Mouse (Mus musculus) testis, postnatal 10 days (tissue): ENCODE measurements around the gene Itprid1.
A peak's percentile ranks its signal among the peaks of the same experiment; 100 is the strongest.

Source experiments
- DNase-seq: peaks from one replicate; pipeline ENCODE4 v3.0.0; 2021; ENCODE audit warnings: low spot score

The Itprid1 gene

DNA sequence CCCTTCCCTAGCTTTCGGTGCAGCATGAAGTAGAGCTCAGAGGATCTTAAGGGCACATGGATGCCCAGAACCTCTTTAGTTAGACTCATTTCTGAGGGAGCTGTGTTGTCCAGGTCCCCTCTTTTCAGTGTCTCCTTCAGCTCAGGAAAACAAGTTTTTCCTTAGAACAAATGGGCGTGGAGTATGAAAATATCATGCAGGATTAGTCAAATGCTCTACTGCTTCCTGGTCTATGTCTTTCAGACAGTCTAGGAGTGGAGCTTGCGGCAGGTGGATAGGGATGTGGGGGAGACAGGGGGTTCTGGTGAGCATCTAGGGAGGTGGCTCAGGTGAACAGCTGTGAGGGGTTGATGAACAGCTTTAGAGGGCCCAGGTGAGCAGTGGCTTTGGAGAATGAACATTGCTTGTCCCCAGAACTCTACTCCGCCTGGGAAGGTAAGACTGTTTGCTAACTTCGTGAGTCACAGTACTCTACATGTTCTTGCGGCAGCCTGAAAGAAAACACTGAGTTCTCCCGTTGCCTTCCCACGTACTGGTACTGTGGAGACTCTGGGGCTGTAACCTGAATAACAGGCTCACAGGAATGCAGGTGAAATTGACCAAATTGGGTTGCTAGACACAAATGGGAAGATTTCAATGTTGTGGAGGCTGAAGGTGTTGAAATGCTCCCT is at the start of gene Itprid1:
Itprid1 (plus strand) TSS at position 246 of the 671 bp plus-strand sequence.
- no peak for DNase-seq

DNA sequence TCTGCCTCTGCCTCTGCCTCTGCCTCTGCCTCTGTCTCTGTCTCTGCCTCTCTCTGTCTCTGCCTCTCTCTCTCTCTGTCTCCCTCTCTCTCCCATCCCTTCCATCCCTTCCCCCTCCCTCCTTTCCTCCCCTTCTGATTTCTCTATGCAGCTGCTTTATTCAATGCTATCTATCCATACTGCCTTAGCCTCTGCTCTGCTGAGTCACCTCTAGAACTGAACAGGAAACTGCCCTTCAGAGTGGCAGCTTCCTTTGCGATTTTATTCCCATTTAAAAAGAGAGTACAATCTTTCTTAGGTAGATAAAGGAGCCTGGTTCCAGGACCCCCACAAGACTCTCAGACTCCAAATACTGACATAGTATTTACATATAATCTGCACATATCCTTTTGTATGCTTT is 47.1 kb upstream of the Itprid1 start:
- DNase-seq, result no peak

DNA sequence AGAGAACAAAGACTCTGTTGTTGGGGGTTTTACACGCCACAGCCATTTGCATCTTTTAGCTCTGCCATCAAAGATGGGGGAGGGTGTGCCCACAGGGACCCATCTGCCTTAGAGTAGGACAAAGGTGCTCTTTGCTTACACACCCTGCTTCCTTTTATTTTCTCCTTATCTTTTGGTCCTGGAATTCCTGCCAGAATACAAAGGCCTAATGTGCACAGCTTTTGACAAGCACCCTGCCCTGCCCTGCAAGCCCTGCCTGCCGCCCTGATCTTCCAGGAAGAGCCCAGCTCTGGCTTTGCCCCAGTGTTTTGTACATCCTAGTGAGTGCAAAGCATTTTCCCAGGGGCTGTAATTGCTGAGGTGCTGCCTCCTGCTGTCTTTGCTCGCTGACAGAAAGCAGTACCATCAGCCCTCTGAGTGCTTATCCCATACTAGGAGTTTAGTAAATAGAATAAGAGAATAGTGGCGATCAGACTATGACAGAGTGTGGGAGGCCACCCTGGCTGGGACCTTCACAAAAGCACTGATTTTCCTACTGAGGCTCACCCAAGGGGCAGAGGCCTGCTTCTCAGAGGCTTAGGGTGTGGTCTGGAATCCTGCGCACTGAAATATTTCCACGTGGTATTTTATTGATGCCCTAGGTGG is 44.7 kb upstream of the Itprid1 start:
- DNase-seq, result peak; percentile 41

DNA sequence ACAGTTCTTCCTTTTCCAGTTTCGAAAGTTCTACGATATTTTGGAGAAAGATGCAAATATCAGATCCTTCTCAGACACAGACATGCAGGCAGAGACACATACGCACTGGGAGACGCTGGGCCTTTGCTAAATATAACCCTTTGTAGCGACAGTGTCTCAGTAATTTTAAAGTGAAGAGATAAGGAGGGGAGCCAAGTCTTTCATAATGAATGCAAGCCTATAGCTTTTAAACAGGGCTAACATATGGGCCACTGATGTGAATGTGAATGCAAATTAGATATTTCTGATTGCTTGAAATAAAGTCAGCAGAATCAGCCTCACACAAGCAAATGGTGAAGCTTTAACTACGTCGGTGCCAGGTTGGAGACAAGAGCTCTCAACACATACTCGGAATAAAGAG is 44.2 kb upstream of the Itprid1 start:
- DNase-seq, result no peak

DNA sequence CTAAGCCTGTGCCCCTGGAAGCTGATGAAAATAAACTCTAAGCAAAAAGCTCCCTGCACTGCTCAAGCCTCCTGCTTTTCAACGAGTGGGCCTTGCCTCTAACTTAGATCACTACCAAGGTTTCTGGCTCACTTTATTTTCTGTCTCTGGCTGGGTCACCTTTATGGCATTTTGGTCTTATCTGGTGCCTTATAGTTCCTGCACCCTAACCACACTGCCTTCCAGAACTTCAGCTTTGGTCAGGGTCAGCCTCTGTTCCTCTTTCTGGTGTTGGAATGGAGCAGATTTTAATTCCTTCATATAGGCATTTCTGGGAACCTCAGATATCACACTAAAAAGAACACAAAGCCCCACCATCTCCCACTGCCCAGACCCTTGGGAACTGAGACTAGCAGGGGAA is 34.0 kb upstream of the Itprid1 start:
- DNase-seq, result no peak

DNA sequence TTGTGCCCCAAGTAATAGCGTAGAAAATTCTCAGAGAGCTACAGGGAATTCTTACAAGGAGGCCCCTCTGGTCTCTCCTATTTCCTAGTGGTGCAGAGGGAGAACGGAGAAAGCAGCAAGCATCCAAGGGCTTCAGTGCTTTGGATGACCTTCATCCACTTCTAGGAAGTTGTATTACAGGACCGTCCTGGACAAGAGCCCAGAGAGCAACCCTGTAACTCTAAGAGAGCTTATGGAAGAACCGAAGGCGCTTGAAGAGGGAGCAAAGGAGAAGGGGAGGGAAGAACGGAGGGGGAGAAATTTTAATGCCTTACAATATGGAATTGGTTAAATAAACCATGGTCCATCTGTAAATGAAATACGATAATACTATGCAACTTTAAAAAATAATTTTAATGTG is 33.3 kb upstream of the Itprid1 start:
- DNase-seq, result no peak

DNA sequence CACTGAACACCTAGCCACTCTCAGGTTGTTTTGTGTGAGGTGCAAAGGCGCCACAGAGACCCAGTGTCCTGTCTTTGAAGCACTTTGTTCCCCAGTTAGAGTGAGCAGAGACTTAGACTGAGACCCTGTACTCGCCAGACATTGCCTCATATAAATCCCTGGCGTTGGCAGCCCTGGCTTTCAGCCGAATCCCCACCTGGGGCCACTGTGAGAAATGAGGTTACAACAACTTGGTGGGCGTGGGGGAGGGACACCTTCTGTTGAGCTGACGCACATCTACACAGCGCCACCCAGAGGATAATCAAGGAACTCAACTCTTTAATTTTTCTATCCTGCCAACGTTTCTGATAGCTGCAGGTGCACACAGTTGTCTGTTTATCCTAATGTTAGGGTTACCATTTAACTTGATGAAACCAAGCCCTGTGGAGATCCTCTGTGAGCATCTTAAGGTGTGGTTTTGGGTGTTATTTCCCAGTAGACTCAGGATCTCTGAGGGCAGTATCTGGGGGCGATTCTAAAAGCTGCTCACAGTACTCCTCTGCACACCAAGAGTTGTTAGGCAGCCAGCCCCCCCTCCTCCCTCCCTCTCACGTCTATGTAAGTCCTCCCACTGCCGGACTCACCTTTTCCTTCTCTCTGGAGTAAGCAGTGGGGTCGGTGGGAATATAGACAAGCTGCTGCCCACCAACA is 32.6 kb upstream of the Itprid1 start:
- DNase-seq, result peak; percentile 46

DNA sequence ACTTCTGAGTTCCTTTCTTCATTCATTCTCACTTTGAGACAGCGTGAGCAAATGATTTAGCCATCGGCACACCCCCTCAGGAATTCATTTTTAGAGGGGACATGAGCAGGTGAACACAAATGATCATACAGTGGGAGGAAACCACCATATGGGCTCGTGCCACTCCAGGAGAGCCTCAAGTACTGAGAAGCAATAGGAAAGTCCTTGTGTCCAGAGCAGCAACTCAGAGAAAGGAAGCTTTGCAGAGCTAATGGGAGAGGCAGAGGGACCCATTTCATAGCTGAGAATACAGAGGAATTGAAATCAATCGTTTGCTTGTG is 32.1 kb upstream of the Itprid1 start:
- DNase-seq, result no peak

DNA sequence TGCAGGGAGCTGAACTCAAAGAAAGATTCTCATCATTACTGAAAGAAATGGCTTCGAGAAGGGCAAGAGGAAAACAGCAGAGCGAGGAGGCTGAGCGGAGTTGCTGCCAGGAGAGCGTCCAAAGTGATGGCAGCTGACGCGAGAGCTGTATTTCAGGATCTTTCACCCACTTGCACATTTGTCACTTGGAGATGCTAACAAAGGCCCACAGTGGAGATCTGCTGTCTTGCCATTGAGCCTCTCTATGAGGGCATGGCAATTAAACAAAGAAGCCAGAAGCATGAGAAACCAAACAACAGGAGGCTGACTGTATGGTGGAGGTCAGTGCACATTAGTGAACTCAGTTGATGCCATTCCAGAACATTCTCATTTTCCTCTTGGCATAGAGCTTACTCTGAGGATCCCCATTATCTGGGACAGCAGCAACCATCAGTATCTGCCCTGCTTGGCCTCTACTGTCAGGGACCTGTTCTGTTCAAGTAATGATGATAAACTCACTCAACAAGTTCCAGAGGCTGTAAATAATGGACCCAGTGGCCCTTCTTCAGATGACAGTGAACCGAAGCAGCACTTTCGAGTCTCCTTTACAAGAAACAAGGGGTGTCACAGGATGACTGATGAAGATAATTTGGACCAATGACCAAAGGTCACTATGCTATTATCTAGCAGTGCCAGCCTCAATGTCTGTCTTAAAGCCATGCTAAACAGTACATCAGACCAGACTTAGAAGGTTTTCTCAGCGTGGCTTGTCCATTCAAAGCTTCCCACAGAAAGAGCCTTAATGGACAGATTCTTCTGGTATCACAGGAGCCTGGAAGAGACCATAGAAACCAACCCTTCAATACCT is 31.2 kb upstream of the Itprid1 start:
- DNase-seq, result no peak

DNA sequence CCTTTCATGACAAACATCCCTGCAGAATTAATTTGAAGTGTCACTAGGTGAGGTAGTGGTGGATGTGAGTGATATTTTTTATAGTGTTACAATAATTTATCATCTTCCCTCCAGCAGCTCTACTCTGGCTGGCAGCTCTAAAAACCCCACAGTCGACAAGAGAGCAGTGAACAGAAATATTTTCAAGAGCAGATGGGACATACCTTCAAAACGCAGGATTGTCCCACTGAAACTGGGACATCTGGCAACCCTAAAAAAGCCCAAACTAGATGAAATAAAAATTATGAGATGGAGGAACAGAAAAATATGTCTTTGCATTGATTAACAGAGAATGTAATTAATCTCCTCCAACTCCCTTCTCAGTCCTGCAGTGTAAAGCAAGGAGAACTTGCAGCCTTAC is 30.2 kb upstream of the Itprid1 start:
- no peak for DNase-seq

DNA sequence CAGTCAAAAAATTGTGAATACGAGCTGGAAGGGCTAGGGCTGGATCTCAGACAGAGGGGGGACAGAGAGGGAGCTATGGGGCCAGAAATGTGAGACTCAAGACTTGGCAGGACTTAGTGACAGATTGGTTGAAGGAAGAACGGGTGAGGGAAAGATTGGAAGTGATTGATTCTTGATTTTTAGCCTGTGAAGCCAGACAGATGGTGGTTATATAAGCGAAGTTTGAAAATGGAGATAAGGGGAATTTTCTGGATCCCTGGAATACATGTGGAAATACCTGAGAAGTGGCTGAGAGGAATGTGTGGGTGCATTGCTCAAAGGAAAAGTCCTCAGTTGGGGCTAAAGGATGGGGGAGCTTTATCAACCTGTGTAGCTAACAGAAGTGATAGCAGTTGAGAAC is 28.0 kb upstream of the Itprid1 start:
- no peak for DNase-seq

DNA sequence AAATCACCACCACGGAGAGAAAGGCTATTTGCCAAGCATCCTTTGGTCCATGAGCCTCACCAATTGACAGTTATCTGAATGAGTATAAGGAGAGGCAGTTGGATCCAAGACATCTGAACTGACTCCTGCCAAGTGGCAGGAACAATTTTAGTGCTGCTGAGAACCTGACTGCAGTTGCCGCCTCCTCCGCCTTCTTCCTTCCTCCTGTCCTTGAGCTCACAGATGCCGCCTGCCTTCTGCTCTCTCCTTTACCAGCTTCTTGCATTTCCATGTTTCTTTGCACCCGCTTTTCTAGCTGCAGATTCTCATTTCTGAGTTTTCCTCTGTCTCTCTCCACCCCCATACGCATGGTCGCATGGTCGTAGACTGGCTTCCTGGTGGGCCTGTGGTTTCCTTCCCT is 25.5 kb upstream of the Itprid1 start:
- DNase-seq, result no peak

DNA sequence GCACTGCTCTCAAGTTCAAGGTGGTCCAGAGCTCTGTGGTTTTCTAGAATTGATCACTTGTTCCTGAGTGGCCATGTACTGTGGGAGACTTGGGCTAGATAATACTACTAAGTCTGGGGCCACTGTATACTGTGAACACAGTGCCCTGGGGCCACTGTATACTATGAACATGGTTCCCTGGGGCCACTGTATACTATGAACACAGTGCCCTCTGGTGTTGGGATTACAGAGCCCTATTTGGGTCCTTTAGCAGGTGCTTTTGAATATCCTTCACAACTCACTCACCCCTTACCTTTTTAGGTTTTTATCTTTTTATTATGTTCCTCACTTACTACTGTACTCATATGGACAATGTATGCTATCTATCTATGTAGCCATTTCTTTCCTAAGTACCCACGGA is 24.3 kb upstream of the Itprid1 start:
- DNase-seq, result no peak

DNA sequence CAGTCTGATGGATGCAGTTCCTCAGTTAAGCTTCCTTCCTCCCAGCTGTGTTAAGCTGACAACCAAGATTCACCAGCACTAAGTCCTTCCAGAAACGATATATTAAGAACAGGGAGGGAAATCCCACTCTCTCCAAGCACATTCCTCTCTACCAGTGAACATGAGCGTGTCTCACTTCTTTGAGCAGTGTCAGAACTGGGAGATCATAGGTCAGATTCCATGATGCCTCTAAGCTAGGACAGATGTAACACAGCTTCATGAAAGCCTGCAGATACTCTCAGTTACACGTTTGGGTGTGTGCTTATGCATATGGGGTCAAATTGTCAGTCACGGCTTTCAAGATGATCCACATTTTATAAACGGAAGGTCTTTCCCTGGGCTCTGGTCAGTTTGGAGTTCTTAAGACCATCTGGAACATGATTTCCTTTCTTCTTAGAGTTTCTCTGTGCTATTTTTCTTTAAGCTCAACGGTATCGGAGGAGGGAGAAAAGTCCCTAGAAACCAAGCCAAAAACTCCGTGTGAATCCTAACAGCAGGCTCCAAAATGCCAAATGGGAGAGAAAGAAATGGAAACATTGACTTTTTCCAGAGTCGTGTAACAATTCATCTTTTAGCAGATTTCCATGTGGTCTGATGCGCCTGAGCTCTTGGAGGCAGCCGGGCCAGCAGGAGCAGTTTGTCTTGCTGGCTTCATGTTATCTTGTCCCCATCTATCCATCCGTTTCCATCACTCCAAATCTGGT is 22.3 kb upstream of the Itprid1 start:
- no peak for DNase-seq

DNA sequence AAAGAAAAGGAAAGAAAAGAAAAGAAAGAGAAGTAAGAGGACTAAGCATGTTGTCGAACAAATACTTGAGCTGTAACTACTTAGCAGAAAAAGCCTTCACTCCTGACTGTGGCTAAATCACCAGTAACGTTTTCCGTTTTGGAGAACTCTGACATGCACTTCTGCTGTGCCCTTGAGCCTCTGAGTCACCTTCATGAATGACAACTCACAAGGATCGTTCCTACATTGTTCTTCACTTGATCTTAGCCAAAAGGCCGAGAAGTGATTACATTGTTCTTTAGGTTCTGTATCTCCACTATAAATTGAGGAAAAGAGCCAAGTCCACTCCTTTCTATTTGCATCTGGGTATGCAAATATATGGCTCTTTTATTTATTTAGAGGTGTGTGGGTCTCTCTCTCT is 19.8 kb upstream of the Itprid1 start:
- DNase-seq, result no peak

DNA sequence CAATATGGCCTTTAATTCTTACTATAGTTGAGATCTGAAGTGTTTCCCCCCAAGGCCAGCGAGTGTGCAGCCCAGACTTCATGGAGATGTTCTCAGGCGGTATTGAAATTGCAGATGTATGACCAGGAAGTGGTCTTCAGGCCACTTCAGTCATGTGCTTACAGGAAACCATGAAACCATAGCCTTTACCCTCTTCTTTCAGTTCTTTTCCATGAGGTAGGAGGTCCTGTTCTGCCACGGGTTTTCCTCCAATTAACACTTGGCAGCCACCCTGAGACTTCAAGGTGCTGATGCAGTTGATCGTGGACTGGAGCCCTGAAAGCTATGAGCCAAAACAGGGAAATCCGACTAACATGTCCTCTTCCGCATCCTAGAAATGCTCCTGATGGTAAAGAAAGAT is 7.0 kb upstream of the Itprid1 start:
- no peak for DNase-seq

DNA sequence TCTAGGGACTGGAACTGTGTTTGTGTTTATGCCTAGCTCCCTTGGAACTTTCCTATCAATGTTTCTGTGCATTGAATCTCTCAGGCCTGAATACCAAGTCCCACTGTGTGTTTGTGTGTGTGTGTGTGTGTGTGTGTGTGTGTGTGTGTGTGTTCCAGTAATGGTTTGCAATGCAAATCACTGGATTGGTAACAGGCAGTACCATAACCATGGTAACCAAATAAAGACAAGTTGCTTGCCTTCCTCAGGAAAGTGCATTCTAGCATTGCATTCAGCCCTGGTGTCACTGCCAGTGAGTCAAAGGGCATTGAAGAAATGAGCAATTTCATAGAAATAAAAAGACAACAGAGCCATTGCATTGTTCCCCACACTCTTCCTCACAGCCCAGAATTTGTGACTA is 15.9 kb downstream of the Itprid1 start:
- DNase-seq, result no peak

DNA sequence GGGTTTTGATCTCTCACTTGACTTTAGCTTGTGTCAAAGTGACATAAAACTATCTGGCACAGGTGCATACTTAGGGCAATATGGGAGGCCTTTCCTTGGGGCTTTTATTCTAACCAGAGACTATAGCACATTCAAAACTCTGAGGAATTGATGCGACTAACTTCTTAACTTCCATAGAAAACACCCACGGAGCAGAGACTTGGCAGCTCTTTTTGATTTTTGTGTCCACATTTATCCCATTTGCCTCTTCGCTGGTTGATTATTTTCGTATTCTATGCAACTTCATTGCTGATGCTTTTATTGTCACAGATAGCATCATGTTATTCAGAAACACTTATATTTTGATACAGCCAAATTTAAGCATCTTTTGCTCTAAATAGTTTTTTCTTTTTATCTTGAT is 19.4 kb downstream of the Itprid1 start:
- no peak for DNase-seq

DNA sequence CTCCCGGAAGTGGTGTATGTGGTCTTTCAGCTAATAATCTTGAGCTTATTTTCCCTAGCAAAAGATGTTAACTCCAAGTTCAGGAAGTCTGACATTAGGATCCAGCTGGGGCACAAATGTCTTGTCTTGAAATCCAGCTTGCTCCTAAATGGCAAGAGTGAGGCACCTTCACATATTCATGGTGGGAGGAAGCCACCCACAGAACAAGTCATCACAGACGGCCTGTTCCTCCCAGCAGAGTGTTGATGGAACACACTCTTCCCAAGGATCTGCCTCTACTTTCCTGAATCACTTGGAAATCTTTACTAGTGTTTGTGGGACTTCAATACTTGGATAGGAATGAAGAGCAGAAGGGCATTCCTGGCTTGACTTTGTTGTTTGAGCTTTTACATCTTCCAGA is 28.5 kb downstream of the Itprid1 start:
- DNase-seq, result no peak

DNA sequence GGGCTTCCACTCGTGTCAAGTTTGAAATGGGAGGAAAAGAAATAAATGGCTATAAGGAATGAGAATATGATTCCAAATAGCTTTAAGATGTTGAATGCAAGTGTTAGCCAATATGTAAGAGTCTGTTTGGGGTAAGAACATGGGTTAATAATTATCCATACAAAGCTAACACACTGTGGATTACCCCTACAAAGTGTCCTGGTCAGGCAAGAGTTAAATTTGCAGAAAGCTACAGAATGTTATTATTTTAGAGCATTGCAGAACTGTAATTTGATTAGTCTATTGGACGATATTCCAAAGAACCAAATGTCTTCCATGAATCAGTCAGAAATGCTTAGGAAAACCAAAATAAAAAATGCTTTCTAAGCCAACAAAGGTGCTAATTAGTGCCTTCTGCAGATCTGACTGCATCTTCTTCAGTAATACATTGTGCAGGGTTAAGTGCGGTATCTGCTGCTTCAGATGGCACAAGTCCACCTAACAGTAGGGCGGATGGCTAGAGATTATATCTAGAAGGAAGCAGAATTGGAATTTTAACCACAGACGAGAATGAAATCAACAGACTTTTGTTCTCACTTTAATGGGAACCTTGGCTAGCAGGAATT is 42.8 kb downstream of the Itprid1 start:
- no peak for DNase-seq

DNA sequence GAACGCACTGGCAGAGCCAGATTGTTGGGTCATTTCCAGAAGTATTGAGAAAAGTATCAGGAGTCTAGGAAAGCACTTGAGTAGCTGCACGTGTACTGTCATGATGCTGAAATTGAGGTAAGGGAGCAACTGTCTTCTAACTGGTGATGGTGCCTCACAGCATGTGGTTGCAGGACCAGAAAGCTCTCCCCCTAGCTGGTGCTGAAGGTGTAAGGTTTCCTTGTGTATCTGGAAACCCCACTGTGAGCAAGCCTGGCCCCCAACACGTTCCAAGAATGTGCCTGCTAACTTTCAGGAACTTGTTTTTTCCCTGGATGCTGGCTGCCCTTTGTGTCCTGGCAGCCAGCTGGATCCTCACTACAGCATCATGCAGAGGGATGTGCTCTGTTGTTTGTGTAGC is 44.2 kb downstream of the Itprid1 start:
- DNase-seq, result no peak

DNA sequence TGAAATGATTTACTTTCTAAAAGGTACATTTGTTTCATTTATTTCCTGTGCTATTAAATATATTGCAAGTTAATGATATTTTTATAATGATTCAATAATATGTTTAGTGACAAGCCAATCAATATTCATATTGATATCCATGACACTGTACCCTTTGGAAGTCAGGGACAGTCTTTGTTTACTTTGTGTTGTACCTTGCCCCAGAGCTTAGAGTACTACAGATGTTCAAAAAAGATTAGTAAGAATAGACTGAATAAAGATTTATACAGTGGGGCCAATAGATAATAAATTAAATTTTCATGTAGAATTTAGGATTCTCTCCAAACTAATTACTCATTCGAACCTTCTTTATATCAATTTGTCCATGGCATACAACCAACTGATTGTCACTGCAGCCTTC is 50.9 kb downstream of the Itprid1 start:
- DNase-seq, result no peak
